Mouse (Mus musculus) liver, postnatal 0 days (tissue): ENCODE data around the gene Plekha7. TPM values are rescaled to one million over a fixed set of nuclear protein-coding genes. Genes with fewer than 3 reads are reported as not detected.
A peak's percentile ranks its signal among the peaks of the same experiment; 100 is the strongest.

Experiments
- ATAC-seq: fragments of 200-750 bp; cut with Nextera tagmentation; 2 replicates; pipeline ENCODE4 v1.8.0; 2017; ENCODE audit warnings: mild to moderate bottlenecking, moderate library complexity
- DNase-seq: peaks from one replicate; pipeline ENCODE4 v3.0.0-alpha.2; 2016
- H3K27ac ChIP-seq: fragments of 300-500 bp; sonication (generic); 2 replicates; pipeline ENCODE4 v1.5.1; 2014; ENCODE audit warnings: antibody characterized with exemption, moderate library complexity, mild to moderate bottlenecking, low read depth
- H3K27me3 ChIP-seq: fragments of 300-500 bp; sonication (generic); 2 replicates; pipeline ENCODE4 v1.6.1; 2014; ENCODE audit warnings: low read length, control low read depth, mixed read lengths; ENCODE audit not compliant: insufficient read depth
- H3K36me3 ChIP-seq: fragments of 300-500 bp; sonication (generic); replicated peaks from 2 replicates; pipeline ENCODE4 v1.6.1; 2014; ENCODE audit warnings: mild to moderate bottlenecking, control low read depth, low read length, moderate library complexity, mixed read lengths; ENCODE audit not compliant: insufficient read depth
- H3K4me1 ChIP-seq: fragments of 300-500 bp; sonication (generic); 2 replicates; pipeline ENCODE4 v1.6.1; 2014; ENCODE audit warnings: antibody characterized with exemption, mild to moderate bottlenecking, control low read depth; ENCODE audit not compliant: insufficient read depth
- H3K4me2 ChIP-seq: fragments of 300-500 bp; sonication (generic); 2 replicates; pipeline ENCODE4 v1.6.1; 2014; ENCODE audit warnings: low read depth, mild to moderate bottlenecking, low read length, moderate library complexity, mixed read lengths
- H3K4me3 ChIP-seq: fragments of 300-500 bp; sonication (generic); 2 replicates; pipeline ENCODE4 v1.5.1; 2014; ENCODE audit warnings: low read depth, low read length
- H3K9ac ChIP-seq: fragments of 300-500 bp; sonication (generic); replicated peaks from 2 replicates; pipeline ENCODE4 v1.6.1; 2014; ENCODE audit warnings: mild to moderate bottlenecking, moderate library complexity
- H3K9me3 ChIP-seq: fragments of 300-500 bp; sonication (generic); 2 replicates; pipeline ENCODE4 v1.6.1; 2016; ENCODE audit warnings: mild to moderate bottlenecking, control low read depth, low read length, mixed read lengths
- CTCF ChIP-seq: sonication (generic); IDR thresholded peaks from 2 replicates; pipeline ENCODE4 v1.5.1; 2016; ENCODE audit warnings: antibody characterized with exemption, low read depth
- EP300 ChIP-seq: IDR thresholded peaks from 2 replicates; pipeline ENCODE4 v1.6.1; 2016; ENCODE audit warnings: antibody characterized with exemption, low read depth, mild to moderate bottlenecking
- WGBS: fragments of 180-500 bp; shearing (Covaris S2); extraction: QIAGEN DNeasy Blood & Tissue Kit; methylation state at CpG from one replicate; pipeline ENCODE4 v1.1.7; 2014; ENCODE audit not compliant: insufficient replicate concordance; 5-methylcytosine and 5-hydroxymethylcytosine counted together
- polyA plus RNA-seq: library from polyadenylated mRNA; unstranded; fragments of >200 nt; fragmentation: Nextera tagmentation; extraction: Ambion mirVana; gene quantifications from 2 replicates; pipeline ENCODE4 v1.2.1, GENCODE M21; 2015

The Plekha7 gene
- polyA plus RNA-seq, 1 experiment from 2014 or later = 1.8 TPM

DNA sequence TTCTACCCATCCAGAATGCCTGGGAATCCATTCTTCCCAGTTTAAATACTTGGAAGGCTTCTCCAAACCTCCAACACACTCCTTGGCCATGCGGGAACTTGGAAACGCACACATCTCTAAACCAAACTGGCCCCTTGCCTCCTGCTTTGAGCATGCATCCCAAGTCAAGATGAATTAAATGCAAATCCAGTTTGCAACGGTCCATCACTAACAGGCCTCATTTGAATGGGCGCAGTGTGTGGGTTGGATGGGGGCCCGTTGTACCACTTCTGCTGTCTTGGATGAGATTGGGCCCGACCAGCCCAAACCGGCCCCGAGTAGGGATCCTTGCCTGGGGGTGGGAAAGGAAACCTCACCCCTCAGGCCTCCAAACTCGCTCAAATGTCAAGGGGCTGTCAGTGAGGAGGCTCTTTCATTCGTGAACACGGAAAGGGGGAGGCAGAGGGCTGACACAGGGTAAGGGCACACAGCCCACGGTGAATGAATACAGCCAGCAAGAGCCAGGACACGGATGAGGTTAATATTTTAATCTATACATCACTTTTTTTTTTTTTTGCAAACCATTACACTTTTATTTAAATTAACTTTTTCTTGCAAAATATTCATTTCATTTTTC lies 185.1 kb downstream of the Plekha7 start:
- no peak for ATAC-seq
- 78% methylated on average over 13 of the region's 13 CpGs for WGBS
- TF ChIP-seq EP300 (no peak), CTCF (no peak)

DNA sequence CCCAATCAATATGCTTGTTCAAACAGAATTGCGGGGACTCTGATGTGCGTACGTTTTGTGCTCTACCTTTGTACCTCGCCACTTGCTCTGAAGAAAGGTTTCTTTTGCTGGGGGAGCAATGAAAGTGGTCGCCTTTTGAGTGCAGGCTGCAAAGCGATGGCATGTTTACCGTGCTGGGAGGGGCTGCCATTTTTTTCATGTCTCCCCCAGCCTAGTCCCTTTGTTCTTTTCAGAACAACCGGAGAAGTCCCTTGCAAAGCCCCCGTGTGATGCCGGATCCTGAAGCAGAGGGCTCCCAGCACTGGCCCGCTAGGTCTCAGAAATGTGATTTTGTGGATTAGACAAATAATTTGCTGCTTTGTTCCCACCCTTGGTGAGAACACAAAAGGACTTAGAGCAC lies 187.0 kb downstream of the Plekha7 start:
- H3K9ac ChIP-seq = no peak overlapping the region
- H3K4me1 ChIP-seq = no peaks in the 10 kb centered on the region; the same call in 1 of the 2 replicates
- 61% methylated on average over 11 of the region's 11 CpGs for WGBS
- no peaks in the 10 kb centered on the region; the same call in 1 of the 2 replicates for H3K9me3 ChIP-seq
- no peak overlapping the region for H3K4me3 ChIP-seq
- TF ChIP-seq CTCF = no peak
- no peak for TF ChIP-seq EP300
- H3K36me3 ChIP-seq = no peaks in the 10 kb centered on the region
- no peaks in the 10 kb centered on the region for H3K27me3 ChIP-seq
- no peak overlapping the region for H3K4me2 ChIP-seq
- ATAC-seq = peak; percentile 84
- H3K27ac ChIP-seq = 0 out of 2 replicates have a peak overlapping the region, but pooled peaks have one; percentile 16
- no peak for DNase-seq

More for the DNA sequence above, 185.1 kb downstream of the Plekha7 start:
- Histone ChIP-seq H3K4me3 (no peak overlapping the region), H3K27me3 (no peaks in the 10 kb centered on the region), H3K4me2 (no peak overlapping the region), H3K9me3 (no peaks in the 10 kb centered on the region; the same call in 1 of the 2 replicates), H3K27ac (no peak overlapping the region), H3K9ac (no peak overlapping the region), H3K4me1 (no peaks in the 10 kb centered on the region; the same call in 1 of the 2 replicates), H3K36me3 (no peaks in the 10 kb centered on the region)
- no peak for DNase-seq

DNA sequence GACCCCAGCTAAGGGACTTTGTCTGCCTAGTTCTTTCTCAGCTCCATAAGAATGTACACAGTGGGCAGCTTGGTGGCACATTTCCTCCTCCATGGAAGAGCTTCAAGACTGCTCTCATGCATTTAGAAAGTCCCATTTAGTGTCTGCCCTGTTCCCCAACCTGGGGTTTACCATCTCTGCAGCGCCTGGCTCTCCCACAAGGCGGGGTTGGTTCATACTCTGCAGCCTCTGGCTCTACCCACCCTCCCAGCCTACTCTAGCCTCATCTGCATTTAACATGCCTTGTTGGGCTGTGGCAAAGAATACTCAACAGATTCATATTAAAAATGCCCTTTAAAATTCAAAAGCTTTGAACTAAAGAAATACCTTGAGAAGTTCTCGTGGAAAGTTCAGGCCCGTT lies 187.4 kb downstream of the Plekha7 start:
- no peak overlapping the region for H3K9ac ChIP-seq
- 60% methylated on average over 4 of the region's 4 CpGs for WGBS
- ATAC-seq = peak; percentile 75
- H3K36me3 ChIP-seq = no peaks in the 10 kb centered on the region
- no peaks in the 10 kb centered on the region; the same call in 1 of the 2 replicates for H3K9me3 ChIP-seq
- no peaks in the 10 kb centered on the region; the same call in 1 of the 2 replicates for H3K4me1 ChIP-seq
- TF ChIP-seq EP300 = no peak
- no peak for TF ChIP-seq CTCF
- no peak overlapping the region for H3K4me2 ChIP-seq
- H3K27me3 ChIP-seq = no peaks in the 10 kb centered on the region
- H3K27ac ChIP-seq = peak overlapping the region; percentile 18; the same call in 1 of the 2 replicates
- no peak overlapping the region for H3K4me3 ChIP-seq
- no peak for DNase-seq

DNA sequence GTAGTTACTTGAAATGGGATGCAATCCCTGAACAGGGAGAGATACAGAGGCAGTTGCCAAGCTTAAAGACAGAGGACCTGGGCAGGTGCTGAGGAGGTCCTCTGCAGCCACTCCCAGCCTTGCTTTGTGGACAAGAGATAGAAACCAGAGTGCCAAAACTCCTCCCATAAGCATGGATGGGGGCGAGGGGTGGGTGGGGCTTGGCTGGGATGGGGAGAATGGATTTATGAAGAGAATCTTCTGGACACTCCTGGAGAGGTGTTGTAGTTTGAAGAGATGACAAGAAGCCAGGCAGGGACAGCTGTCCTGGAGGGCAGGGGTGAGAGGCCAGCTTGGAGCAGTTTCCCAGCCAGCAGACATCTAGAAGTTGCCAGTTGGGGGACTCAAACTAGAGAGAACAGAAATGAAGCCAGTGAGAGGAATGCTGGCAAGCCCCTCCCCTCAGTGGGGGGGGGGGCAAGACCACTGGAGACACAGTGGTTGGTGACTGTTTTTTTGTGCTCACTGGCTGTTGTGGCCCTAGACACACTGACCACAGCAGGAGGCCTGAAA lies 188.8 kb downstream of the Plekha7 start:
- Histone ChIP-seq H3K9me3 (no peaks in the 10 kb centered on the region; the same call in 1 of the 2 replicates), H3K36me3 (no peaks in the 10 kb centered on the region), H3K4me3 (no peak overlapping the region), H3K27me3 (no peaks in the 10 kb centered on the region), H3K4me2 (no peak overlapping the region), H3K9ac (no peak overlapping the region), H3K27ac (no peak overlapping the region), H3K4me1 (no peaks in the 10 kb centered on the region; the same call in 1 of the 2 replicates)
- no peak for TF ChIP-seq CTCF
- no peak for TF ChIP-seq EP300
- no peak for ATAC-seq
- WGBS = 71% methylated on average over 1 of the region's 1 CpGs
- DNase-seq = no peak

DNA sequence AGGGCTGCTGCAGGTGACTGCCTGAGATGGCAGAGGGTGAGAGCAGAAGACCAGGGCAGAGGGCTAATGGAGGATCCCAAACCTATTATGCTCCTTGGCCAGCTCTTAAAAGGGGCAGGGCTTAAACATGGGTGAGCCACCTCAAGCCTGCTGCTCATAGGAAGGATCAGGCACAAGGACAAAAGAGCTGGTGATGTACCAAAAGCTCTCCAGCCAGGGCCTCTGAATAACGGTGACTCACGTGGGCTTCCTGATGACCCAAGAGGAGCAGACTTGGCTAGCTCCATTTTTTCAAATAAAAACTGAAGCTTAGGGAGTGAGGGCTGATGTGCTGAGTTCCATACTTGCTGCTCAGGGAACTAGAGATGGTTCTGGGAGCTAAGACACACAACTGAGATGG lies 192.2 kb downstream of the Plekha7 start:
- Histone ChIP-seq H3K9me3 (no peaks in the 10 kb centered on the region; the same call in 1 of the 2 replicates), H3K4me1 (no peaks in the 10 kb centered on the region), H3K4me3 (no peak overlapping the region), H3K27me3 (no peaks in the 10 kb centered on the region), H3K4me2 (no peak overlapping the region), H3K36me3 (no peaks in the 10 kb centered on the region), H3K9ac (no peak overlapping the region), H3K27ac (no peak overlapping the region)
- TF ChIP-seq EP300 = no peak
- no peak for TF ChIP-seq CTCF
- WGBS = 82% methylated on average over 2 of the region's 2 CpGs
- DNase-seq (no peak), ATAC-seq (no peak)

DNA sequence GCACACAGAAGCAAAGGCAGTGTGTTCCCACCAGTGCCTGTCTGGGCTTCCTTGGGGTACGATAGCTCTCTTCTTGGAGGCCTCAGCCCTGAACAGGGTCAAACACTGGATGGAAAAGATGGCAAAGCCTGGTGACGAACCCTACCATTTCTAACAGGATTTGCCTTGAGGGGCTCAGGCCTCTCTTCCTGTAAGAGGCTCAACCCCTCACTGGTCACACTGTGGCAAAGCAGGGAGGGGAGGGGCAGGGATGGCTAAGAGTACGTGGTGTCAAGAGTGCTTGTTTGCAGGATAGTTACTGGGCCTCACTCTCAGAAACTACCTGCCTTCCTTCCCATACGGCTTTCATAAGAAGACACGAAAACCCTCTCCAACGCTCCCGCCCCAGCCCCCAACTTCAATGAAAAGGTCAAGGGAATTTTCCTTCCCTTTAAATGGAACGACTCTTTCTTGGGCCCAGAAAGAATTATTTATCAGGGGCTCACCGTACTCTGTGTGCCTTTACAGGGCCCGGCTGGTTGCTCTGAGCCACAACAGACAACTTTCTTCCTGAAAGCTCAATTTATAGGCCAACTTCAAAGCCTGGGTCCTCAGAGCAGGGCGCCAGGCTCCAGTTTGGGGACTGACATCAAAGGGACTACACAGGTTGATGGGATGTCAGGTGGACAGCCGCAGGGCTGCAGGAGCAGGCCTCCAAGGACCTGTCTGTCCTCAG lies 192.8 kb downstream of the Plekha7 start:
- no peak for DNase-seq
- H3K27me3 ChIP-seq = no peaks in the 10 kb centered on the region
- H3K9ac ChIP-seq = no peak overlapping the region
- TF ChIP-seq EP300 (no peak), CTCF (no peak)
- no peaks in the 10 kb centered on the region for H3K36me3 ChIP-seq
- no peak for ATAC-seq
- no peak overlapping the region for H3K4me3 ChIP-seq
- H3K4me1 ChIP-seq = no peaks in the 10 kb centered on the region
- 74% methylated on average over 12 of the region's 12 CpGs for WGBS
- no peak overlapping the region for H3K4me2 ChIP-seq
- H3K9me3 ChIP-seq = no peaks in the 10 kb centered on the region; the same call in 1 of the 2 replicates
- no peak overlapping the region for H3K27ac ChIP-seq
